Mouse (Mus musculus): Measurements from ENCODE around the gene Itpr1. TPM values are rescaled to one million over a fixed set of nuclear protein-coding genes. Genes with fewer than 3 reads are reported as not detected.

Gene Itpr1
- total RNA-seq (2023): 164 TPM

GRCm38 (mm10) chr6:108212881-108213295 lies at the start of gene Itpr1:
TSS of gene Itpr1 (plus strand) at chr6:108213096.

GRCm38 (mm10) chr6:108184847-108185684 lies 27.8 kb upstream of the Itpr1 start, which contains the start of gene Sumf1:
TSS of gene Sumf1 (minus strand) at chr6:108185582.

Other genes with a start within 250 kb of the Itpr1 start
- 3.5 TPM for gene Setmar, start 148.1 kb upstream of the Itpr1 start, total RNA-seq (2023)
- gene Sumf1, start 27.5 kb upstream of the Itpr1 start, total RNA-seq (2023): 17.1 TPM

All from CD4-positive naive resting alpha-beta T cell, adult 57 days (primary cell).